Mouse (Mus musculus) intestine, embryonic 15.5 days (tissue): ENCODE data around the gene Gstp3. TPM values are rescaled to one million over a fixed set of nuclear protein-coding genes. Genes with fewer than 3 reads are reported as not detected.

Experiments
- ATAC-seq: fragments of 200-750 bp; cut with Nextera tagmentation; 2 replicates; pipeline ENCODE4 v1.8.0; 2017; ENCODE audit warnings: moderate TSS enrichment, moderate library complexity
- H3K27ac ChIP-seq: fragments of 300-500 bp; sonication (generic); 2 replicates; pipeline ENCODE4 v1.5.1; 2015; ENCODE audit warnings: mild to moderate bottlenecking, inconsistent platforms
- H3K27me3 ChIP-seq: fragments of 300-500 bp; sonication (generic); replicated peaks from 2 replicates; pipeline ENCODE4 v1.6.1; 2015; ENCODE audit warnings: inconsistent platforms
- H3K36me3 ChIP-seq: fragments of 300-500 bp; sonication (generic); 2 replicates; pipeline ENCODE4 v1.6.1; 2015; ENCODE audit warnings: inconsistent platforms
- H3K4me1 ChIP-seq: fragments of 300-500 bp; sonication (generic); replicated peaks from 2 replicates; pipeline ENCODE4 v1.6.1; 2015; ENCODE audit warnings: inconsistent platforms
- H3K4me2 ChIP-seq: fragments of 300-500 bp; sonication (generic); replicated peaks from 2 replicates; pipeline ENCODE4 v1.6.1; 2015; ENCODE audit warnings: mild to moderate bottlenecking, inconsistent platforms
- H3K4me3 ChIP-seq: fragments of 300-500 bp; sonication (generic); replicated peaks from 2 replicates; pipeline ENCODE4 v1.5.1; 2015; ENCODE audit warnings: inconsistent platforms
- H3K9ac ChIP-seq: fragments of 300-500 bp; sonication (generic); 2 replicates; pipeline ENCODE4 v1.6.1; 2015; ENCODE audit warnings: inconsistent platforms
- H3K9me3 ChIP-seq: fragments of 300-500 bp; sonication (generic); 2 replicates; pipeline ENCODE4 v1.6.1; 2016; ENCODE audit warnings: inconsistent platforms
- WGBS: fragments of 180-500 bp; shearing (Covaris S2); methylation state at CpG from one replicate; pipeline ENCODE4 v1.1.7; 2015; 5-methylcytosine and 5-hydroxymethylcytosine counted together
- polyA plus RNA-seq: library from polyadenylated mRNA; unstranded; fragments of >200 nt; fragmentation: Nextera tagmentation; extraction: Ambion mirVana; gene quantifications from 2 replicates; pipeline ENCODE4 v1.2.1, GENCODE M21; 2015

Gene Gstp3
- polyA plus RNA-seq, result 6.9 and 9.2 TPM in 2 replicates

GRCm38 (mm10) chr19:4059069-4059740 lies at the start of gene Gstp3:
Gene Gstp3, minus strand, starts transcription at chr19:4059569.
- Histone ChIP-seq H3K4me3 (no peak within 1 kb of the TSS), H3K9me3 (no peaks in the 10 kb centered on the region)
- peak; percentile 90 for ATAC-seq

GRCm38 (mm10) chr19:4108535-4108934 lies 49.2 kb upstream of the Gstp3 start:
- H3K27me3 ChIP-seq, result no peaks in the 10 kb centered on the region

More at GRCm38 (mm10) chr19:4059069-4059740, at the start of gene Gstp3:
- Histone ChIP-seq H3K9ac (no peak within 1 kb of the TSS), H3K4me1 (peaks cover 10% of the 10 kb centered on the region), H3K27ac (peak within 1 kb of the TSS; percentile 66), H3K27me3 (no peaks in the 10 kb centered on the region), H3K36me3 (no peaks in the 10 kb centered on the region), H3K4me2 (no peak within 1 kb of the TSS; the same call in 1 of the 2 replicates)
- 56% methylated on average over 15 of the region's 15 CpGs for WGBS

GRCm38 (mm10) chr19:4106654-4107053 lies 47.3 kb upstream of the Gstp3 start:
- Histone ChIP-seq H3K27me3 (no peaks in the 10 kb centered on the region; the same call in 1 of the 2 replicates), H3K9ac (no peak overlapping the region), H3K36me3 (0 out of 2 replicates have a peak, but pooled peaks cover 3% of the 10 kb centered on the region), H3K4me2 (no peak overlapping the region), H3K4me3 (no peak overlapping the region), H3K27ac (no peak overlapping the region), H3K9me3 (no peaks in the 10 kb centered on the region), H3K4me1 (no peaks in the 10 kb centered on the region)
- ATAC-seq, result no peak
- 90% methylated on average over 14 of the region's 14 CpGs for WGBS

More at GRCm38 (mm10) chr19:4108535-4108934, 49.2 kb upstream of the Gstp3 start:
- Histone ChIP-seq H3K4me1 (peaks cover 11% of the 10 kb centered on the region), H3K9me3 (no peaks in the 10 kb centered on the region), H3K36me3 (0 out of 2 replicates have a peak, but pooled peaks cover 3% of the 10 kb centered on the region), H3K27ac (no peak overlapping the region), H3K4me2 (no peak overlapping the region), H3K9ac (no peak overlapping the region), H3K4me3 (no peak overlapping the region)
- ATAC-seq, result no peak
- WGBS, result 91% methylated on average over 9 of the region's 9 CpGs

- 90% methylated on average over 16 of the region's 16 CpGs for WGBS
- Histone ChIP-seq H3K27ac (no peak overlapping the region), H3K4me1 (peaks cover 17% of the 10 kb centered on the region), H3K9ac (no peak overlapping the region), H3K4me3 (no peak overlapping the region), H3K36me3 (0 out of 2 replicates have a peak, but pooled peaks cover 3% of the 10 kb centered on the region), H3K9me3 (no peaks in the 10 kb centered on the region), H3K27me3 (peaks cover 10% of the 10 kb centered on the region), H3K4me2 (no peak overlapping the region)
- no peak for ATAC-seq
Observed at GRCm38 (mm10) chr19:4104675-4105194, 45.4 kb upstream of the Gstp3 start.

- no peak overlapping the region for H3K4me2 ChIP-seq
- peaks cover 26% of the 10 kb centered on the region for H3K4me1 ChIP-seq
- no peak overlapping the region for H3K9ac ChIP-seq
- no peak overlapping the region for H3K27ac ChIP-seq
- 0 out of 2 replicates have a peak, but pooled peaks cover 3% of the 10 kb centered on the region for H3K36me3 ChIP-seq
- 68% methylated on average over 3 of the region's 3 CpGs for WGBS
- ATAC-seq, result no peak
- H3K27me3 ChIP-seq, result peaks cover 10% of the 10 kb centered on the region
- H3K4me3 ChIP-seq, result no peak overlapping the region
- no peaks in the 10 kb centered on the region for H3K9me3 ChIP-seq
Observed at GRCm38 (mm10) chr19:4103792-4104191, 44.4 kb upstream of the Gstp3 start.

GRCm38 (mm10) chr19:4103294-4103693 lies 43.9 kb upstream of the Gstp3 start:
- Histone ChIP-seq H3K27ac (no peak overlapping the region), H3K4me2 (no peak overlapping the region), H3K9ac (no peak overlapping the region), H3K4me3 (no peak overlapping the region), H3K4me1 (peaks cover 30% of the 10 kb centered on the region), H3K36me3 (0 out of 2 replicates have a peak, but pooled peaks cover 3% of the 10 kb centered on the region), H3K9me3 (no peaks in the 10 kb centered on the region), H3K27me3 (peaks cover 10% of the 10 kb centered on the region)
- WGBS, result 94% methylated on average over 18 of the region's 18 CpGs
- no peak for ATAC-seq

GRCm38 (mm10) chr19:4102626-4103025 lies 43.3 kb upstream of the Gstp3 start:
- Histone ChIP-seq H3K9me3 (no peaks in the 10 kb centered on the region), H3K4me2 (no peak overlapping the region), H3K4me3 (no peak overlapping the region), H3K4me1 (peaks cover 36% of the 10 kb centered on the region), H3K27me3 (peaks cover 10% of the 10 kb centered on the region), H3K36me3 (0 out of 2 replicates have a peak, but pooled peaks cover 3% of the 10 kb centered on the region), H3K9ac (no peak overlapping the region), H3K27ac (no peak overlapping the region)
- 91% methylated on average over 12 of the region's 12 CpGs for WGBS
- ATAC-seq, result no peak

- Histone ChIP-seq H3K27ac (no peak overlapping the region), H3K4me2 (no peak overlapping the region), H3K4me1 (peaks cover 38% of the 10 kb centered on the region), H3K9me3 (no peaks in the 10 kb centered on the region), H3K36me3 (0 out of 2 replicates have a peak, but pooled peaks cover 3% of the 10 kb centered on the region), H3K4me3 (no peak overlapping the region), H3K27me3 (peaks cover 10% of the 10 kb centered on the region), H3K9ac (no peak overlapping the region)
- no peak for ATAC-seq
- WGBS, result 74% methylated on average over 2 of the region's 2 CpGs
Observed at GRCm38 (mm10) chr19:4102049-4102448, 42.7 kb upstream of the Gstp3 start.

GRCm38 (mm10) chr19:4101466-4101865 lies 42.1 kb upstream of the Gstp3 start:
- WGBS, result 76% methylated on average over 6 of the region's 6 CpGs
- H3K9me3 ChIP-seq, result no peaks in the 10 kb centered on the region
- 0 out of 2 replicates have a peak, but pooled peaks cover 3% of the 10 kb centered on the region for H3K36me3 ChIP-seq
- no peak for ATAC-seq
- peaks cover 10% of the 10 kb centered on the region for H3K27me3 ChIP-seq
- no peak overlapping the region for H3K9ac ChIP-seq
- no peak overlapping the region for H3K27ac ChIP-seq
- peak overlapping the region; percentile 95 for H3K4me2 ChIP-seq
- peaks cover 38% of the 10 kb centered on the region for H3K4me1 ChIP-seq
- peak overlapping the region; percentile 52; the same call in 1 of the 2 replicates for H3K4me3 ChIP-seq

- Histone ChIP-seq H3K4me1 (peaks cover 41% of the 10 kb centered on the region), H3K27ac (no peak overlapping the region), H3K9me3 (no peaks in the 10 kb centered on the region), H3K4me3 (peak overlapping the region; percentile 52), H3K9ac (peak overlapping the region; percentile 53), H3K36me3 (0 out of 2 replicates have a peak, but pooled peaks cover 3% of the 10 kb centered on the region), H3K27me3 (peaks cover 10% of the 10 kb centered on the region), H3K4me2 (peak overlapping the region; percentile 95)
- ATAC-seq, result no peak
- 2% methylated on average over 52 of the region's 52 CpGs for WGBS
Observed at GRCm38 (mm10) chr19:4100718-4101261, 41.4 kb upstream of the Gstp3 start.

GRCm38 (mm10) chr19:4099837-4100717 lies 40.7 kb upstream of the Gstp3 start, which contains the start of gene Pitpnm1:
Gene Pitpnm1, plus strand, starts transcription at chr19:4099998.
- Histone ChIP-seq H3K4me3 (peak within 1 kb of the TSS; percentile 52), H3K36me3 (0 out of 2 replicates have a peak, but pooled peaks cover 3% of the 10 kb centered on the region), H3K27me3 (peaks cover 10% of the 10 kb centered on the region), H3K4me1 (peaks cover 41% of the 10 kb centered on the region), H3K9ac (peak within 1 kb of the TSS; percentile 53), H3K4me2 (peak within 1 kb of the TSS; percentile 95), H3K9me3 (no peaks in the 10 kb centered on the region), H3K27ac (peak within 1 kb of the TSS; percentile 33)
- peak; percentile 30 for ATAC-seq
- 1% methylated on average over 53 of the region's 53 CpGs for WGBS
